Mouse (Mus musculus): ENCODE results near the gene Frg2f1.
"Not testable (repeated sequence)": the region's sequence is repeated elsewhere in the genome, so short reads cannot be mapped to it uniquely, and the experiment has no call there.

Gene Frg2f1

DNA sequence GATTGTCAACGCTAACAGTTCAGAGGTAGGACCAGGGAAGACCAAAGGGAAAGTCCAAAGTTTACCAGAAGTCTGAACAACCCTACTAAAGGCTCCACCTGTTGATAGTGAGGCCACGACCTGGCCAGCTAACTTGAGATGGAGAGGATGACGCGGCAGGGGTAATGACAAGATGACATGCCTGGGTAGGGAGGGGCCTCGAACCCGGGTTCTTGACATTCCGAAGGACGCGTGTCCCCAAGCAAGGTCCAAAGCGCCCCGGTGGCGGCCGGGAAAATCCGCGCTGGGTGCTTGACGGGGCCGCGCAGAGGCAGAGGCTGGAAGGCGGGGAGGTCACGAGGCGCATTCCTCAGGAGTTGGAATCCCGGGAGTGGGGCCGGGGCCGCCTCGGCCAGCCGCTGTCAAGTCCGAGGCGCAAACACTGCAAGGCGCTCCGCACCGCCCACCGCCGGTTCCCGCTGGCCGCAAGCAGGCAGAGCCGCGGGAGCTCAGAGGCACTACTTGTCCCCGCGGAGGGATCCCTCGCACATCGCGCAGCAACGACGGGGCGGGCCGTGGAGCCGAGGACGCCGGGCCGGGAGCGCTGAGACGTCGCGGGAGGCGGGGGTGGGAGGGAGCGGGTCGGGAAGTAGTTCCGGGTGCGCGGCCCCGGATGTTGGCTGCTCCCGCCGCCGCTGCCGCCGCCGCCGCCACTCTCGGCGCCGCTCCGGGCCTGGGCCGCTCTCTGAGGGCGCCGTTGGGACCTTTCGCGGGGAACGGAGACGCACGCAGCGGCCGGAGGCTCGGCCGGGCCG lies at the start of gene Frg2f1:
TSS of gene Frg2f1 (minus strand) at position 499 of the 794 bp plus-strand sequence.
- peak; percentile 96 to 97 for DNase-seq

GRCm38 (mm10) chr4:119588037-119588436 lies 48.7 kb upstream of the Frg2f1 start:
- DNase-seq, result no peak

- no peak for DNase-seq
Observed at GRCm38 (mm10) chr4:119575459-119575858, 36.1 kb upstream of the Frg2f1 start.

DNA sequence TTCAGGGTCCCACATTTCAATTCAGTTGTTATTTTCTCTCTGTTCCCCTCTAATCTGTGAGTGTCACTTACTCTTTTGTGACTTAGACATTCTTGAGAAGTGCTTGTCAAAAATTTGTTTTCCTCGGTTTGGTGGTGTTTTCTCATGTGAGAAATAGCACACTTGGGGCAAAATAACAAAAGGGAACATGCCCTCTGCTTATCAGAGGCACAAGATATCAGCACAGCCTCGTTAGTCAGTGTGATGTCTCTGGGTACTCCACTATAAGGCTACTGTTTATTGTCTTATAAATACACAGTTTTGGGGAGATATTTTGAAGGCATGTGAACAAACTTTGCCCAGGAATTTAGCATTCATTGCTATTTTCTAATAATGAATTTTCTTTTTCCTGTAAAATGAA lies 35.2 kb upstream of the Frg2f1 start:
- DNase-seq, result no peak

DNA sequence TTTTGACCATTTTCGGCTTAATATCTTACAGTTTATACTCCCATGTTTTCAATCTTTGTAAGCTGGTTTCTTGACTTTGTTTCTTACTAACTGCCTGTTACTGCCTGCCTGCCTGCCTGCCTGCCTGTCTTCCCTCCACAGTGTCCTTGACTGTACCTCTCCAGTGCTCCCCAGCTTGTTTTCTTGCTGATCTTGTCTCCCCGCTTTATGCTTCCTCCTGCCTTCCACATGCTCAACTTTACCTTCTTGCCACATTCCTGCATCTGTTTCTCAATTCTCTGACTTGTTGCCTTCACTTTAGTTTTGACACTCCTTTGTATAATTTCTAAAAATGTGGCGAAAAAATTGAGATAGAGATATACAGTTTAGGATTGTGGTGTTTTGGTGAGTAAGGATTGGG lies 33.4 kb upstream of the Frg2f1 start:
- no peak for DNase-seq

DNA sequence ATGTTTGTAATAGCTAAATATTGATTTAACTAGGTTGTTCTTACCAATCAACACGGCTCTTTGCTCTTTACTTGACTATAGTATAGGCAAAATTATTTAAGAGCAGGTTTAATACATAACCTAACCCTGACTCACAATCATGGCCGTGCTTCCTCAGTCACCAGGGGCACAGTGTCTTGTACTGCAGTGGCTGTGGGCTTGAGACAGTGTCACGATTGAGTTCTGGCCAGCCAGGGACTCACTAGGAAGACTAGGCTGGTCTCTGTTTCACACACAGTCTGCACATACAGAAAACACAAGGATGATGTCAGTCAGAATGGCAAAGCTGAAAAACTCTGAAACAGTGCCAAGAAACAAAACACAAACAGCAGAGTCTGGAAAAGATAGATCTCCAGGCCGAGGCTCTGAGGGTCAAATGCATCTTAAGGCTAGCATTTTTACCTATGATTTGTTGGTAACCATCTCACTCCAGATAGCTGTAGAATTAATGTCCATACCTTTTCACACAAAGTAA lies 27.1 kb upstream of the Frg2f1 start:
- DNase-seq, result no peak

DNA sequence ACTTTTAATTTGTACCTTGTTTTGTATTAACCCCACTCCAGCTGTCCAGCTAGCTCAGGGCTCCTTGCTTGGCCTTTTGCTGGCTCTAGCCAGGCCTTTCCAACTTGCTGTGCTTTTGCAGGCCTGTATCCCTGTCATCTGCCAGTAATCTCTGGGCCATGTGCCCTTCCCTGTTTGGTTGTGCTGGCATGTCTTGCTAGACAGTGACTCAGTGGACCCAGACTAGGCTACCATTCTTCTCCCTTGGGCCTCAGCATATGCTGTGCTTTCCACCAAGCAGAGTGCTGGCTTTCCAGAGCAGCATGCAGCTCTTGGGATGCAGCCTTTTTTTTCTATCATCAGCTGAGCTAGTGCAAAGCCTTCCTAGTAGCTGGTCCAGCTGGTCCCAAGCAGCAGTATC lies 23.8 kb upstream of the Frg2f1 start:
- peak; percentile 39 to 53 for DNase-seq

GRCm38 (mm10) chr4:119555466-119555865 lies 16.1 kb upstream of the Frg2f1 start:
- DNase-seq, result no peak

DNA sequence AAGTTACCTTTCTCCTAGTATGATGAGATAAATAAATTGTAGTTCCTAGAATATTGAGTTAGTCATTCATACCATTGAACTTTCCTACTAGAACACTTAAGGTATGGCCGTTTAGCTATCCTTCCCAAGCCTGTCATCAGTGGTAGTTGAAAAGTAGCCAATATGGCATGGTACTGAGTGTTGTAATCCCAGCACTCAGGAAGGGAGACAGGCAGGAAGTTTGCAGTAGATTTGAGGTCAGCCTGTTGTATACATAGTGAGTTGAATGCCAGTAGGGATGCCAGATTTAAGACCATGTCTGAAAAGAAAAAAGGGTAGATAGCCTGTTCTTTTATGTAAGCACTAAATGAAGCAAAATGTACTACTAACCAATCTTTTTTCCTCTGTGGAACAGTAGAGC lies 11.5 kb upstream of the Frg2f1 start:
- DNase-seq, result no peak

DNA sequence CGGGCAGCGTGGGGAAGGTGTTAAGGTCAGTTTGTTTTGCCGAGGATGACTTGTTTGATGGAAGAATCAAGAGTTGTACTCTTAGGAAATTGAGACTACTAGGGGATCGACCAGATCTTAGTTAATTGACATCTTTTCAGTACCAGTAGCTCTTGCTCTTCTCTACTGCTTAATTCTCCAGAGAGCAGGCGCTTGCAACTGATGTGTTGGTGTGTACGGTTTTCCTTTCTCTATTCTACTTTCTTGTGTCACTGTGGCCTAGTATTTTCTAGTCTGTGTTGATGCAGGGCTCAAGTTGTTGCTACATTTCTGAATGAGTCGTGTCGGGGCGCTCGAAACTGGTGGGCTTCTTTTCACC lies 1.2 kb upstream of the Frg2f1 start:
- DNase-seq, result no peak

DNA sequence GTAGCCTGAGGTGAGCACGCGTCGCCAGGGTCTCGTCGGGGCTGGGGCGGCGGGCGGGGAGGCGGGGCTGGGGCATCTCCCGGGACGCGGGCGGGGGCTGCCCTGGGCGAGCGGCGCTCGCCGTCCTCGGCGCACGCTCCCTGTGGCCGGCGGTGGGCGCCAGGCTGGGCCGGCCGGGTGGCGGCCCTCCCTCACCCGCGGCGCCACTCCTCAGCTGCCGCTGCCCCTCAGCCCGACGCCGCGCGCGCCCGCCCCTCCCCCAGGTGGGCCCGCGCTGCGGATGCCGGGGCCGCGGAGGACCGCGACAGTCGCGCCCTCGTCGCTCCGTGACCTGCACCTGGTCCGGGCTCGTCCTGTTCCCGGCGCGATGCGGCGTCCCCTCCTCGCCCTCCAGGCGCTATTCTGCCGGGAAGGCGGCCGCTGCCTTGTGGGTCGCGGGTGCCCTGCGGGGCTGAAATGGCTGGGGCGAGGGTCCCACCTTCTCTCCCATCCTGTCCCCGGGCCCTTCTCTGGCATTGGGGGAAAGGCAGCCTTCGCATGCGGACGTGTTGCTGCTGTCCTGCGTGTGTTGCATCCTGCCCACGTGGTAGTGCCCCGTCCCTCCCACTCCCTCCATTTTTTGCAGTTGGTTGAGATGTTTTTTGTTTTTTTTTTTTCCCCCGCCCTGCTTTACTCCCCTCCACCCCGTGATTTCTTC lies 655 bp upstream of the Frg2f1 start:
- peak in 1 of 2 experiments; percentile 59 for DNase-seq

- no peak for DNase-seq
Observed at GRCm38 (mm10) chr4:119537436-119537835, 1.9 kb downstream of the Frg2f1 start.

DNA sequence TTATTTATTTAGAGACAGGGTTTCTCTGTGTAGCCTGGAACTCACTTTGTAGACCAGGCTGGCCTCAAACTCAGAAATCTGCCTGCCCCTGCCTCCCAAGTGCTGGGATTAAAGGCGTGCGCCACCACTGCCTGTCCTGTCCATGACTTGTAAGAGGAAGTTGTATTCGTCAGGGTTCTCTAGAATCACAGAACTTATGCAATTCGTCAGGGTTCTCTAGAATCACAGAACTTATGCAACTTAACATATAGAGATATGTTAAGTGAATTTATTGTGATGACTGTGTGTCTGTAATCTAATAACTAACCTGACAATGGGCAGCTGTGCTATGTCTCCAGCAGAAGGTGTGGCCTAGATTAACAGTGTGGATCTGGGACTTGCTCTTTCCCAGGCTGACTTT lies 2.7 kb downstream of the Frg2f1 start, which contains the start of gene Foxj3:
TSS of gene Foxj3 (plus strand) at position 390 of the 400 bp plus-strand sequence.
- not testable (repeated sequence) for DNase-seq

DNA sequence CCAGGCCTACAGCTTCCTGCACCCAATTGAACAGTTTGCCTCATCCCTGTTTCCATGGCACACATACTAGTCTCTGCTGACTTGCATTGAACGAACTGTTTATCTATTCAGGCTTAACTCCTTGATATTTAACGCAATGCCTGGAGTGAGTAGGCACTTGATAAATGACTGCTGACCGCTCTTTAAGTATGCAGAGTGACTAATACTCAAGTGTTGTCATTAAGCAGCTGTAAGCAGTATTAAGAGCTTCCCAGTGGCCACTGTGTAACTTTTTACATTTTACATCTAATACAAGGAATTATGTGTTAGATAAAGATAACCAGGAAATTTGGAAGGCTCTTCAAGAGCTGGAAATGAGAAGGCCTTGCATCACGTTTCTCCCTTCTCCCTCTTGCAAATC lies 4.2 kb downstream of the Frg2f1 start:
- no peak for DNase-seq

GRCm38 (mm10) chr4:119531813-119532212 lies 7.5 kb downstream of the Frg2f1 start:
- peak; percentile 29 to 62 for DNase-seq

DNA sequence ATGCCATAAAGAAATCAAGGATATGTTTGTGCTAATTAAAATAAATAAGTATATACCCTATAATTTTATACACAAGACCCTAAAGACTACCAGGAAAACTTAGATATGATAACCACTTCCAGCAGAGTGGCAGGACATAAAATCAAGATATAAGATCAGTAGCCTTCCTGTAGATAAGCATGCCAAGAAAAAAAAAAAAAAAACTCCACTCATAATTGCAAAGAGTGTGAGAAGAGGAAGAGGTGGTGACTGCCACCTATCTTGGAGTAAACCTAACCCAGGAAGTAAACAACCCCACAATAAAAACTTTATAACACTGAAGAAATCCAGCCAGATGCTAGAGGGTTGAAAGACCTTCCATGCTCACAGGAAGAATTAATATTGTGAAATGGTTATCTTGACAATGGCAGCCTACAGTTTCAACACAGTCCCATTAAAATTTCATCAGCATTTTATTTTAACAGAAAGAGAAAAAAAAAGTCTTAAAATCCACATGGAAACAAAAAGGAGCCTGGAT lies 12.9 kb downstream of the Frg2f1 start:
- DNase-seq, result no peak

- no peak for DNase-seq
Observed at GRCm38 (mm10) chr4:119524466-119524865, 14.9 kb downstream of the Frg2f1 start.

- no peak for DNase-seq
Observed at GRCm38 (mm10) chr4:119524010-119524409, 15.3 kb downstream of the Frg2f1 start.

GRCm38 (mm10) chr4:119523575-119523974 lies 15.8 kb downstream of the Frg2f1 start:
- DNase-seq, result no peak

GRCm38 (mm10) chr4:119512731-119513141 lies 26.6 kb downstream of the Frg2f1 start:
- DNase-seq, result no peak

DNA sequence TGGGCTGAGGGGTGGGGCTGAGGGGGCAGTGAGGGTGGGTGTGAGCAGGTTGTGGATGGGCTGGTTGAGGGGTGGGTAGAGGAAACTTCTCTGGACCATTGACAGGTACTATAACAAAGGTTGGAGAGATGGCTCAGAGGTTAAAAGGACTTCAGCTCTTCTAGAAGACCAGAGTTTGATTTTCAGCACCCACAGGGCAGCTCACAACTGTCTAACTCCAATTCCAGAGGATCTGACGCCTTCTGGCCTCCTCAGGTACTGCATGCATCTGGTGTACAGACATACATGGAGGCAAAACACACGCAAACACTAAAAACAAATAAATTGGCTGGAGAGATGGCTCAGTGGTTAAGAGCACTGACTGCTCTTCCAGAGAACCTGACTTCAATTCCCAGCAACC lies 27.7 kb downstream of the Frg2f1 start:
- DNase-seq, result no peak

DNA sequence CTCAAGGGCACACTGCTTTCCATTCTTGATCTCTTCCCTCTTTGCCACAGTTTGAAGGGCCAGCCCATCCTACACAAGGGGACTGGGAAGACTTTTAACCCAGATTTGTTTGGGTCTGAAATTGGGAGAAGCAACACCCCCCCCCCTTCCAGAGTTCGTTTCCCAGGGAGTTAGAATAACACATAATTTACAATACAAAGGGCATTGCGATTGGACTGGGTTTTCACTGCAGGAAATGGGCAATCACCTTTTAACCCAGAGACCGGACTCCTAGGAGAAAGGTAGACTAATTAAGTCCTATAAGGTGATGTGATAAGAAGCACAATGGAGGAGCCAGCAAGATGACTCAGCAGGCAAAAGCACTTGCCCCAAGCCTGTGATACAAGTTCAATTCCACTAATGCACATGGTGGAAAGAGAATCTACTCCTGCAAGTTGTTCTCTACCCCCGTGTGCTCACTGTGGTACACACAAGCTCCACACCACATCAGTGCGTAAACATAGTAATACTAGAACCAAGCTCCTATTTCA lies 40.9 kb downstream of the Frg2f1 start:
- DNase-seq, result no peak

- DNase-seq, result no peak
Observed at GRCm38 (mm10) chr4:119492933-119493327, 46.4 kb downstream of the Frg2f1 start.

Measured in cerebellum, postnatal 14 days (tissue).